Mouse (Mus musculus): ENCODE results near the gene Prorsd1.
"Not testable (repeated sequence)": the region's sequence is repeated elsewhere in the genome, so short reads cannot be mapped to it uniquely, and the experiment has no call there.

Prorsd1 gene

DNA sequence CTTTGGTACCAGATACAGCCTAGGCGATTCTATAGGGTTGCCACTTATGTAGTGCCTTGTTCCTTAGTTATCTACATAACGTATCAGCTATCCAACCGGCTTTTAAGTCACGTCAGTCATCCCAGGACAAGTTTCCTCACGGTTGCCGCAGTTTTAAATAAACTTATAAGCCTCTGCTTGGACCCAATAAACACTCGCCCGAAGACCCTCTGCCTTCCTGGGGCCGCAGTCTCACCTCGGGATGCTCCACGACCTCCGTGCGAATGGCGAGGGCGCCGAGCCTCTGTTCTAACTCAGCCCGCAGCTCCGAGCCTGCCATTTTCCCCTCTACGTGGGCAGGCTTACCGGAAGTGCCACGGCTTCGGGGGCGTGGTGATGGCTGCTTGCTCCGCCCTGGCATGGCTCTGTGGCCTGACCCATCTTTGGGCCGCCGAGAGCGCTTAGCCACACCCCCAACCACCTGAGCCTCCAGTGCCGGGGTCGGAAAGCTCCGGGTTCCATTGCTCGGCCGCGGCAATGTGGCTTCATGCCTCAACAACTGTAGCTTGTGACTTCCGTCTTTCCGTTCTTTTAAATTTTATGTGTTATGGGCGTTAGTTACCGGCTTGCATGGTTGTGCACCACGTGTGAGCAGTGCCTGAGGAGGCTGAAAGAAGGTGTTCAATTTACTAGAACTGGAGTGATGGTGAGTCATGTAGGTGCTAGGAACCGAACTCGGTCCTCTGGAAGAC, at the start of gene Prorsd1:
Gene Prorsd1 (minus strand): TSS at position 352 of the 731 bp plus-strand sequence.
- DNase-seq: peak; percentile 82

DNA sequence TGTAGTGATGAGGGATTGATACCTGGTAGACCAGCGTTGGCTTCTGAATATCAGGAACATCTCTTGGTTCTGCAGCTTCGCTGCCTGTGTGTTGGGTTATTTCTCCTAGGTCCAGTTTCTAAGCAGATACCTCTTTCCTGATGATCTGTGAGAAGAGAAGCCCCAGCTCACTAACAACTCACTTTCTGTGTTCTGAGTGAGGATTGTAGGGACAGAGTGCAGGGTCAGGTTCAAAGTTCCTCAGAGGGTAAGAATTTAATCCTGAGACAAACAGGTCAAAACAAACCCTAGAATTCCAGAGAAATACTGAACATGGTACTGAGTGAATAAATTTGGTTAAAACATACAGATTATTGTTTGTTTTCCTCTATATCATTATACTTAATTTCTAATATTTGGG, 48.6 kb upstream of the Prorsd1 start:
- no peak for DNase-seq

DNA sequence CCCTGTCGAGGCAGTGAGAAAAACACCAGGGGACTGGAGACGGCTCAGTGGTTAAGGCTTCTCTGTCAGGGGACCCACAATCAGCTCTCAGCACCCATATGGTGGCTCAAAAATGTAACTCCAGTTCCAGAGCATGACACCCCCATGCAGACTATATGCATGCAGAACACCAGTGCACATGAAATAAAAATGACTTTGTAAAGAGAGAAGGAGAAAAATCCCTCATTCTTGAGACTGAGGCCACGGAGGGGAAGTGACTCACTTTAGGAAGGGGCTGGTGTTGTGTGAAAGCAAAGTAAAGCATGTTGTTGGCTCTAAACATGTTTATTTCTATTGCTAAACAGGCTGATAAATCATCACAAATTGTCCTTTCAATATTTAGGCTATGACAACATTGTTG, 46.2 kb upstream of the Prorsd1 start:
- DNase-seq: no peak

DNA sequence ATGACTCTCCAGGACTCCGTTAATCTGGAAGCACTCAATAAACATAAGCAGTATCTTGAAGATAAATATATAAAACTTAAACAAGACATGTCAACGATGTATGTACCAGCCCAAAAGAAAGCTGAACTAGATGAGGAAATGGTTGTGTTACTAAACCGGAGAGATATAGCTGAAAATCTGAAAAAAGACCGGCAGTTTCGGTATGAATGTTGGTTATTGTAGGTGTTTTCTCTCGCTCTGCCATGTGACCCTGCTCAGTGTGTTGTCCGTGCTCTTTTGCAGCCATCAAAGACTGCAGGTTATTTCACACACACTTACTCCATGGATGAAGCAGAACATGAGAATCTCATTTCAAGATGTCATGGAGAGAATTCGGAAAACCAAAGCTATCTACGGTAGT, 45.6 kb upstream of the Prorsd1 start:
- DNase-seq: no peak

DNA sequence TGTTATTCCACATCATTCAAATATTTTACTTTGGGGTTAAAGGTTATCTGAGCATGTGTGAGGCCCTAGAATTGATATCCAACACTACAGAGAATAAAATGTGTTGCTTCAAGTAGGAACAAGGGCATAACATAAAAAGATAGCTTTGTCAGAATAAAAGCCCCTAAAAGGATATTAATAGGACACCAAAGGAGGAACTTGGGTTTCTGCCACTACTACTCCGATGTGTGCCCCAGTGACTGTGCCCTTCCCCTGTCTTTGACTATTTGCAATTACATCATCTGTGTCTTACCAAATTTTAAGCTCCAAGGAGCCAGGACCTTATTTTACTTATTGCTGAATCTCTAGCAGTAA, 34.6 kb upstream of the Prorsd1 start:
- DNase-seq: no peak

DNA sequence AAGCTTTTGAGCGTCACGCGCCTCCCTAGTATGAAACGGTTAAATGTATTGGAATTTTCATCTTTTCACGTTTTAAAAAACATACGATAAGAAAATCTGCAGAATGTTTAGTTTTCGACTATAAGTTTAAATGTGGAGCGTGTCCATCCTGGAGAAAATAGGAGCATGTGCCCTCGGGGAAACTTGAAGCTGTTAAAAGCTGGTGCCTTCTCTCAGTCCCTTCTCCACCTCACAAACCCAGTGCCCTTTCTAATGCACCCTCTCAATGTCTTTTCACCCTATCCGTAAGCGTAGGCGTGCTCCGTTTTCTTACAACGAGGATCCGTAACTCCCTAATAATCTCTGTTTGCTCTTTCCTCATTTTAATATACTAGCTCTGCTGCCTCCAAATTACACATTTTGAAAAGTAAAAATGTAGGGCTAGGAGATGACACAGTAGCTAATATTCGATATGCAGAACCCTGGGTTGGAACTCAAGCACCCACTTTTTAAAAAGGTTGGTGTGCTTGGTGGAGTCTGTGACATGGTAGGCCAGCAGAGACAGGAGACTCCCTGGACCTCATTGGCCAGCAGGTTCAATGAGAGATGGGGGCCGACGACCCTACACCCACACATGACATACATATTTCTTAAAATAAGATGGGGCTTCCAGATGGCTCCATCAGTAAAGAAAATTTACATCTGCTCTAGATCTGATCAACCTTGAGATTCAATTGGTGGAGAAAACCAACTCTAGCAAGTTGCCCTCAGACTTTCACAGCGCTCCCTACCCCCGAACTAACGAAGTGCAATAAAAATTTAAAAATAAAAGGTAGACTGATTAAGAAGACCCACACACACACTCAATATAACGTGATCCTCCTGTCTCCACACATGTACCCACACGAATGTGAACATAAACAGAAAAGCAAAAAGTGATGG, 33.9 kb upstream of the Prorsd1 start:
- DNase-seq: no peak

DNA sequence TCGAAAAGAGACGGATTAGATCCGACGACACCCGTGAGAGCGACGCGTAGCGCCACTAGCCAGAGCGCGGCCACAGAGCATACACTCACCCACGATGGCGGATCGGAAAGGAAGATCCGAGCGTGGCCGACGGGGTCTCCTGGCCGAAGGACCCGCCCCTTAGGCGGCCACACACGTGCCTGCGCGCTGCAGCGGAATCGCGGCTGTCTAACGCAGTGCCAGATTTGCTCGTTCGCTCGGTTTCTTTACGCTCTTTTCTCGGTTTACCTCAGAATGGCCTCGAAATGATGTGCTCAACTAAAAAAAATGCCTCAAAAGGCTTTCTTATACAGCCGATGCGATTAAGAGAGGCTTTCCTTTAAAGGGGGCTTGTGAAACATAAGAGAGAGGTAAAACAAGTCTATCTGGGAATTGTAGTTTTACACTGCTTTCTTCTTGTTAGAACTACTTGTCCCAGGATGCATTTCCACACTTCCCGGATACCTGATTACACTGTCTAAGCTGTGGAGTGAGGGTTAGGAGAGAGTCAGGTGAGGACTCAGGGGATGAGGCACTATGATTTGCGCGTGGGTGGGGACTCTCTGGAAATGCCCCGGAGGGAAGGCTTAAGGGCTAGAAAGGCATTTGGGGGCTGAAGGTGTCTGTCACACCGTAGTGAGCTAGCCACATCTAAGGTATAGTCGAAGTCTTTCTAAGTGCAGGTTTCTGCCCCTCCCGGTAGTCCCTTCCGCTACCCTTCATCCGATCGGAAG, 33.1 kb upstream of the Prorsd1 start, which contains the start of the genes Clhc1 and Rps27a:
Gene Clhc1 (plus strand): TSS at position 199 of the 752 bp plus-strand sequence.
Gene Rps27a (minus strand): TSS at position 358 of the 752 bp plus-strand sequence.
- peak; percentile 91 for DNase-seq

DNA sequence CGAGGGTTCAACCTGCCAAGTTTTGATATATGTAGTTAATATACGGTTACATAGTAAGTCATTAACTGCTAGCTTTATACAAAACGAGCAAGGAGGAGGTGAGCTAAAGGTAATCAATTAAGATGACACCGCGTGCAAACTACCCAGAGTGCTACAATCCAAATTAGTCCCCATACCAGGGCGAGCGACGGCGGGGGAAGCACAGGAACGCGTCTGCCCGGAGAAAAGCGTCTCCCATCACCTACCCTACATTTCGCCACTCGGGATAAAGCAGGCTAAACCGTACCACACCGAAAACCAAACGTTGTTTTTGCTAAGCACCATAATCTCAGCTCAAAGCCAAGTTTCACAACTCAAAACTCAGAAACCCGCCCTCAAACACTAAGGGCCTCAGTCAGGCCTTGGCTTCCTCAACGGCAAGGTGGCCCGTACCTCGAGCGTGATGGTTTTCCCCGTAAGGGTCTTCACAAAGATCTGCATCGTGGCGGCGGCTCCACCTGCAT, 32.5 kb upstream of the Prorsd1 start:
- DNase-seq: no peak

DNA sequence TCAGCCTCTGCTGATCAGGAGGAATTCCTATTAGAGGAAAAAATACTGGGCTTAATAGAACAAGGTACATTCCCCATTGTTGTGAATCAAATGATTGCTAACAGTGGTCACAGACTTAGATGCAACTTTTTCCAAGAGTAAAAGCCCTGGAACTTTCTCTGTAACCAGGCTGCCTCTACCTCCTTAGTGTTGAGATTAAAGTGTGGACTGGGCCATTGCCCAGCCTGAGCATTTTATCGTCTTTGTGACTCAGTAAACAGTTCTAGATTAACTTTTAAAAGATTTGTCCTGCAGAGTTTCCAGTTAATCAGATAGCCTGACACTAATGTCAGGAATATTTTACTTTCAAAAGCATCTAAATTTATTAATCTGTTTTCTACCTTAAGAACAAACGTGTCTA, 31.9 kb upstream of the Prorsd1 start:
- DNase-seq: no peak

DNA sequence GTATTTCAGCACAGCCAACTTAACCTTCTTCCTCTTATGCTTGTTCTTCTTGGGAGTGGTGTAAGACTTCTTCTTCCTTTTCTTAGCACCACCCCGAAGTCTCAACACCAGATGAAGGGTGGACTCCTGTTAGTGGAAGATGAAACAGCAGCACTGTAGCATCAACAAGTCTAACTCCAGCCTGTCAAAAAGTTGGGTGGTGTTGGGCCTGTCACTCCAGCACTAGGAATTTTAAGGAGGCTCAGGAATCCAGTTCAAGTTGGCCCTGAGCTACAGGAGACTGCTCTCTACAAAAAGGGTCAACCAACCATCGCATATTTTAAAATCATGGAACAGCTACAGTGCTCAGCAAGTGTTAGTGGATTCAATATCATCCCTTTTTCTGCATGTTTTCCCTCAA, 31.5 kb upstream of the Prorsd1 start:
- not testable (repeated sequence) for DNase-seq

DNA sequence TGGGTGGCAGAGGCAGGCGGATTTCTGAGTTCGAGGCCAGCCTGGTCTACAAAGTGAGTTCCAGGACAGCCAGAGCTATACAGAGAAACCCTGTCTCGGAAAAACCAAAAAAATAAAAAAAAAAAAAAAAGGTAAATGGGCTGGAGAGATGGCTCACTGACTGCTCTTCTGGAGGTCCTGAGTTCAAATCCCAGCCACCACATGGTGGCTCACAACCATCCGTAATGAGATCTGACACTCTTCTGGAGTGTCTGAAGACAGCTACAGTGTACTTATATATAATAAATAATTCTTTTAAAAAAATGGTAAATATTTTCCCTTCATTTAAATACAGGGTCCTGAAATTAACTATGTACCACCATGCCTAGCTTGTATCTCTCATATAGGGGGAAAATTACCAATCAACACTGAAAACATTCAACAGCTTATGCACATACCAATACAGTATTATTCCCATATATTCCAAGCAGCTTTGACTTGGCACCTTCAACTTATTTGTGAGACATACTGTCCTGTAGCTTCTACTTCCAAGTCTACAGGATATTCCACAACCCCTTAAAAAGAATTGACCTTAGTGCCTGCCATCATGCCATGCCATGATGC, 30.4 kb upstream of the Prorsd1 start:
- DNase-seq: not testable (repeated sequence)

DNA sequence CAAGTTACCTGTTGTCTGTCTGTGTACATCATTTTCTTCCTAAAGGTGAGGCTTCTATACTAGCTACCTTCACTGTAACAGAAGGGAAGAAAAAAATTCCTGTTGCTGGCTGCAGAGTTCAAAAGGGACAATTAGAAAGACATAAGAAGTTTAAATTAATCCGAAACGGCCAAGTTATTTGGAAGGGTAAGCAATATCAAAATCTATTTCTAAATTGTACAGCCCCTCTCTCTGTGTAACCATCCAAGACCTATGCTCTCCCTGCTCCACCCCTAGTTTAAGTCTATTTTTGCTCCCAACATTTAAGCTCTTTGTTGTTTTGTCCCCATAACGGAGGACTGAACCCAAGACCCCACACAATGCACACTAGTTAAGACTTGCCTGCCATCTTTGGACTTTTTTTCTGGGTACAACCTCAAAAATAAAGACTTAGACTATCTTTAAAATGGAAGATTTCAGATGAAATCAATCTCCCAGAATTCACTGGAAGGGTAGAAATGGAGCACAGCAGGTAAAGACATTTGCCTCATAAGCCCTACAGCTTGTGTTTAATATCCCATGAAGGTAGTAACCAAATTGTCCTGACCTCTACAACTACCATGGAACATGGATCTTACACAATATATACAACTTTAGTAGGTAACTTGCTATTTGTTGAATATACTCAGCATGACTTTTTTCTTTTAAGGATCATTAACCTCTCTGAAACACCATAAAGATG, 29.6 kb upstream of the Prorsd1 start:
- no peak for DNase-seq

DNA sequence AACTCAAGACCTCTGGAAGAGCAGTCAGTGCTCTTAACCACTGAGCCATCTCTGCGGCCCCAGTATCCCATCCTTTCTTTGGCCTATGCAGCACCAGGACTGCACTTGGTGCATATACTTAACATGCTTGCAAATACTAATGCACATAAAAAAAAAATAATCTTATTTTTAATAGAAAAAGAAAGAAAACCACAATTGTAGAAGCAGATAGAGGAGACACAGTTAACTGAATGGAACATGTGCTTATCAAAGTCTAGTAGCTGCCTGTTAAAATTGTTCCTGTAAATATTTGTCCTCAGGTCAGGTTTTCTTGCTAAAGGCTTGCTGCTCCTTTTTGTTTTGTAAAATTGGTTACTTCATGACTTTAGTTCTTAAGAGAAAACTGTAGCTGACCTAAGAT, 23.4 kb upstream of the Prorsd1 start:
- no peak for DNase-seq

DNA sequence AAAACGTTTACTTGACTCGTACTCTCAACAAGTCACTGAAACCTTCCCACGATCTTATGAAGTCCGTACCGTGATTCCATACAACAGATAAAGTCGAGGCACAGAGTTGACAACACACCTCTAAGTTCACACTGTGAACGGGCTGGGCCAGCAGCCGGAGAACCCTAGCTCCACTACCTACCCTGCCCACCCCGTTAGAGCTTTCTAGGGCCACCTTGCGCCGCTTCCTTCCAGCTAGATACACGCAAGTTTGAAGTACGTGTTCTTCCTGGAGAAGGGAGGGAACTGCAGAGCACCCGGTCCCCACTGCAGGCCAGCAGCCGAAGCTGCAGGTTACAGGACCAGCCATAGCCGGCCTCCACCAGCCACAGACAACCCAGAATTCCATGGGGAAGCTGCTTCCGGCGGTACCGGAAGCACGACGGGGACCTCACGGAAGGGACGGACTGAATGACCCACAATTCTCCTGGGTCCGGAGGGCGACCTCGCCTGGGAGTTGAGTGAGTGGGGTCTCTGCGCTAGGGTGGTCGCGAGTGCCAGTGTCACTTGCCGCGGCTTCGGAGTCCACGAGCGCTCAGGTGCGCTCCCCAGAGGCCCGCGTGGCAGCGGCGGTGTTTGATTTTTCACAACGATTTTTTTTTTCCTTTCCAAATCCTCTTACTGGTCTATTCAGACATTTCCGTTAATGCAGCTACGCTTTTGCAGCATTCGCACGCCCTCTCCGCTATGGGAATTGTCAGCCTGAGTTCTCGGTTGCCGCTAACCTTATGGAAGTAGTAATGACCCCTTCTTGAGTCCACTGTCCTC, 11.4 kb upstream of the Prorsd1 start, which contains the start of gene Mtif2:
Gene Mtif2 (plus strand): TSS at position 421 of the 807 bp plus-strand sequence.
- peak; percentile 67 for DNase-seq

DNA sequence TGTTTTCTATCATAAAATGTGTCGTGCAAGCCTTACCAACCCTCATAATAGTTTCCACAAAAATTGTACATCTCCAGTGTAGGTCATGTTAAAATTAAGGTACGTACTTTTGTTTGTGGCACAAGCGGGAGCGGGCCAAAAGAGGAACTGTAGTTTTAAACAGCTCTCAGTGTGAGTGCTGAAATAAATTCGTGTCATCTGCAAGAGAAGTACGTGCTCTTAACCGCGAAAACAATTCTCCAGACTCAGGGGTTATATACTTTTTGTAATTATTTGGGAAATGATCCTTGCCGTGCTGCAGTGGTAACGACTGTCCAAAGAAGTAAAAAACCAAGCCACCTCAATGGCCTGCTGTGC, 530 bp downstream of the Prorsd1 start:
- no peak for DNase-seq

DNA sequence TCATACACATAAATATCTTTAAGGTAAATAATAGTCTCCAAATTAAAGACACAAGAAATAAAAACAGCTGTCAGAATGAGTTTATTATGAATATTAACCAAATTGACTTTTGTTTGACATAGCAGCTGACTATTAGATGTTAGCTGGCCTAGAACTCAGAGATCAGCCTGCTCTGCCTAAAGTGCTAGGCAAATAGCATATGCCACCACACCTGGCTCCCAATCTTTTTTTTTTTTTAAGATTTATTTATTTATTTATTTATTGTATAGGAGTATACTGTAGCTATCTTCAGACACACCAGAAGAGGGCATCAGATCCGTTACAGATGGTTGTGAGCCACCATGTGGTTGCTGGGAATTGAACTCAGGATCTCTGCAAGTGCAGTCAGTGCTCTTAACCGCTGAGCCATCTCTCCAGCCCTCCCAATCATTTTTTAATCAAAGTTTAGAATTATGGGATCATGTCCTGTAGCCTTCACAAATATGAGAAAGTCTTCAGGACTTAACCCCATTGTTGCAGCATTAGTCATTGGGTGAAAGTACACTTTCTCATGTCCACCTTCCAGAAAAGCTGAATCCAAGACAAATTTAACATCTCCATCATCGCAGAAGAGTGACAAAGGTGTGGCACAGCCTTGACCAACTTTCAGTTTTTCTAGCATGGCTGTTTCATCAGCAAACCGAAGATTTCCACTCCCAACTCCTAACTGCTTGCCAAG, 1.9 kb downstream of the Prorsd1 start:
- DNase-seq: no peak

DNA sequence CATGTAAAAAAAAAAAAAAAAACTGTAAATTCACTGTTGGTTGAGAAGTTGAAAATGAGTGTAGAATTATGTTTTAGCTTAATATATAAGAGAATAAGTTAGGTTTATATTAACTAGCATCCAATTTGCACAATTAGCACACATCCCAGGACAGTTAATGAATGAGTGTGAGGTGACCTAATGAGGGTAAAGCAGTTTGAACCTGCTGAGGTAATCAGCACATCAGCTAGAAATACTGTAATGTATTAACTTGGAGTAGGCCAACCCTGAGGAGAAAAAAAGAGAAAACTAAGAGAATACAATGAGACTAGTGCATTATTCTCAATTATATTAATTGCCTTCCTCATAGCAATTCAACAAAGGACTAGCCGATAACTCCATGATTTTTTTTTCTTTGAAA, 5.4 kb downstream of the Prorsd1 start:
- DNase-seq: no peak

DNA sequence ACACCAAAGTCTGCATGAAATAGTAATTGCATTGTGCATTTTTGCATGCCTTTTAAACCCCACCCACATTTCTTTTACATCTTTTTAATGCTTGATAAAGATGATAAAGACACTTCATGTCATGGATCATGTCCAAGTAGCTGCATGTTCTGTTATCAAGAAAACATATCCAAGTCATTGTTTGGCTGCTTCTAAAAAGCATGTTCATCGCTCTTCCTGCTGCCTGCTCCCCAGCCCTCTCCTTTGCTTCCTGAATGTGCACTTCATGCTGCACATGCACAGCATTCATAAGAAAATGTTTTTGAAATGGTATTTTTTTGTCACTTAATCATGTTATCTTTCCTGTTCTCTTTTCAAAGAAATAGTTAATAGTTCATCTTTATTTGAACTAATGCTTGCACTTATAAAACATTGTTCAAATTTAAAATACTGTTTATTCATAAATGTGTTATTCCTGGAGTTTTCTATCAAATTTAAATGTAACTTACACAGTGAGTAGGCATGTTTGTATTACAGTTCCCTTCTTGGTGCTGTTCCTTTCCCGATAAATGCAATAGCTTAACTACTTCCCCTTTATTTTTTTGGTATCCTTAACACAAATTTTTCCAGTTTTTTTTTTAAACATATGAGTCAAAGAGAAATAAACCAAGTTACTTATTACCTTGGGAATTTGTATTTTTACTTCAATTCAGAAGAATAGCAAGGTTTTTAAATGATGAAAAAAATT, 9.8 kb downstream of the Prorsd1 start:
- DNase-seq: no peak

Data from layer of hippocampus, adult 9-11 months (tissue).